Mouse (Mus musculus) lung, adult 2 months (tissue): ENCODE measurements at regions not wholly inside any gene's neighbourhood (a gene's known extent, or its start where the extent isn't known, plus 50 kb on each side); places are given as distances from the start of the nearest gene placed in this dataset.

Experiments
- DNase-seq: peaks from one replicate; pipeline ENCODE4 v3.0.0; 2022
- H3K4me1 ChIP-seq: fragments of 200-500 bp; 2 replicates; pipeline ENCODE4 v1.6.1; 2011; ENCODE audit warnings: low read length; ENCODE audit not compliant: control insufficient read depth, insufficient read depth
- H3K4me3 ChIP-seq: fragments of 200-500 bp; replicated peaks from 2 replicates; pipeline ENCODE3; 2011; ENCODE audit warnings: low read depth, mild to moderate bottlenecking, control low read depth, low read length; ENCODE audit errors: extremely low read depth
- CTCF ChIP-seq: fragments of 200-500 bp; IDR thresholded peaks from 2 replicates; pipeline ENCODE4 v1.5.1; 2011; ENCODE audit warnings: mild to moderate bottlenecking, low read length, control low read depth; ENCODE audit not compliant: insufficient read depth
- POLR2A ChIP-seq: fragments of 200-500 bp; IDR thresholded peaks from 2 replicates; pipeline ENCODE4 v1.6.1; 2011; ENCODE audit warnings: low read depth, mild to moderate bottlenecking, control low read depth, low read length, borderline replicate concordance; ENCODE audit errors: extremely low read depth
- WGBS: fragments of 180-500 bp; shearing (Covaris S2); methylation state at CpG from one replicate; pipeline ENCODE4 v1.1.7; 2018; 5-methylcytosine and 5-hydroxymethylcytosine counted together

GRCm38 (mm10) chr8:53997461-53997860, 79.9 kb upstream of the Vegfc start:
- TF ChIP-seq POLR2A (no peak), CTCF (no peak)
- DNase-seq = no peak

GRCm38 (mm10) chr8:54002948-54003347, 74.5 kb upstream of the Vegfc start:
- WGBS = 45% methylated on average over 1 of the region's 1 CpGs
- Histone ChIP-seq H3K4me3 (no peak overlapping the region), H3K4me1 (no peaks in the 10 kb centered on the region)
- TF ChIP-seq CTCF (no peak), POLR2A (no peak)
- DNase-seq = no peak

More at GRCm38 (mm10) chr8:53997461-53997860, 79.9 kb upstream of the Vegfc start:
- Histone ChIP-seq H3K4me3 (no peak overlapping the region), H3K4me1 (no peaks in the 10 kb centered on the region)
- 55% methylated on average over 2 of the region's 2 CpGs for WGBS

GRCm38 (mm10) chr8:54014096-54014495, 63.3 kb upstream of the Vegfc start:
- WGBS = 68% methylated on average over 3 of the region's 3 CpGs
- Histone ChIP-seq H3K4me1 (no peaks in the 10 kb centered on the region), H3K4me3 (no peak overlapping the region)
- TF ChIP-seq CTCF (no peak), POLR2A (no peak)
- no peak for DNase-seq

GRCm38 (mm10) chr8:54018535-54019165, 58.8 kb upstream of the Vegfc start:
- no peak for DNase-seq
- Histone ChIP-seq H3K4me3 (no peak overlapping the region), H3K4me1 (no peaks in the 10 kb centered on the region)
- 72% methylated on average over 3 of the region's 3 CpGs for WGBS
- TF ChIP-seq POLR2A (no peak), CTCF (no peak)
